Mouse (Mus musculus) C2C12 (cell line): Measurements from ENCODE around the gene F10.

Experiments used
- CTCF ChIP-seq: IDR thresholded peaks from one replicate; pipeline ENCODE4 v1.5.1; 2011; ENCODE audit not compliant: control insufficient read depth, insufficient read depth, insufficient read length
- USF1 ChIP-seq: IDR thresholded peaks from one replicate; pipeline ENCODE4 v1.6.1; 2011; ENCODE audit warnings: low read depth, mild to moderate bottlenecking, control low read depth, moderate library complexity

- TF ChIP-seq CTCF (no peak), USF1 (no peak)
Observed at GRCm38 (mm10) chr8:13019560-13019959, 17.5 kb upstream of the F10 start.
